Mouse (Mus musculus): ENCODE measurements around the gene March9. TPM values are rescaled to one million over a fixed set of nuclear protein-coding genes. Genes with fewer than 3 reads are reported as not detected.
A peak's percentile ranks its signal among the peaks of the same experiment; 100 is the strongest.

March9 gene
- total RNA-seq, 1 experiment from 2014 or later = not detected

- ATAC-seq (replicated peaks; ENCODE audit: insufficient number of reproducible peaks, low FRiP score, low TSS enrichment, poor library complexity, severe bottlenecking) = no peak
These were observed 11.2 kb downstream of the March9 start for GRCm38 (mm10) chr10:127048608-127049394.

DNA sequence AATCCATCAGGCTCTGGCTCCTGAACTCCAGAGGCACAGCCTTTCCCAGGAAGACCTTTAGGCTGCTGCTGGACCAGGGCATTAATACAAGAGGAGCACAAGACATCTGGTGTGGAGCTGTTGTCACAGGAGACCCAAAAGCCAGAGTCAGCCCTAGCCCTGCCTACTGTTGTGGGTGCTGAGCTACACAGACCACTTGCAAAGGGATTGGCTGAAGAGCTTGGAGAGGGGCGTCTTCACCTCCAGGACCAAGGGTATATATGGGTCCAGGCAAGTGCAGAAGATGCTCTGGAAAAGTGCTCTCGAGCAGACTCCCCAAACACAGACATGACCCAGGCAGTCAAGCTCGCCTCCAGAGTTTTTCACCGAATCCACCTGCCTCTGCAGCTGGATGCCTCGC, 12.0 kb downstream of the March9 start, which contains the start of gene Cyp27b1:
Gene Cyp27b1, plus strand, starts transcription at position 297 of the 400 bp plus-strand sequence.
- no peak for ATAC-seq (replicated peaks; ENCODE audit: insufficient number of reproducible peaks, low FRiP score, low TSS enrichment, poor library complexity, severe bottlenecking)

GRCm38 (mm10) chr10:127043187-127043586, 16.8 kb downstream of the March9 start:
- ATAC-seq (replicated peaks; ENCODE audit: insufficient number of reproducible peaks, low FRiP score, low TSS enrichment, poor library complexity, severe bottlenecking) = no peak

GRCm38 (mm10) chr10:127042468-127043115, 17.4 kb downstream of the March9 start:
- no peak for ATAC-seq (replicated peaks; ENCODE audit: insufficient number of reproducible peaks, low FRiP score, low TSS enrichment, poor library complexity, severe bottlenecking)

DNA sequence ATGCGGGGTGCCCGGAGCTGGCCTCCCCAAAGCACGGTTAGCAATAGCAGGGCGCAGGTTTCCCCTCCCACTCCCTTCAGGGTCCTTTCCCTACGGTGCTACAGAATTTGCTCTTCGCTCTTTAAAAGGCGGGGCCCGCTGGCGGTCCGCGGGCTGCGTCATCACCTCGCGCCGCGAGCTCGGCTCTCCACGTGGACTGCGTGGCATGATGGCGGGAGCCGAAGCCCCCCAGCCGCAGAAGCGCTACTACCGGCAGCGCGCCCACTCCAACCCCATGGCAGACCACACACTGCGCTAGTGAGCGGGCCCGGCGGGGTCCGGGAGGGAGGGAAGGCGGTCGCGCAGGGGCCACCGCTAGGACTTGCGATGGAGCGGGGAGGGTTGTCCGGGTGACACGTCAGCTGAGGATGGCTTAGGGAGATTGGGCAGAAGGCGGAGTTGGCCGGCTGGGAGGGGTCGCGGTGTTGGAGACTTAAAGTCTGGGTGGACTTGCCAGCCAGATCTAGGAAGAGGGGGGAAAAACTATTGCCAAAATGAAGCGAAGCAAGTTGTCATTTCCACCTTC, 18.1 kb downstream of the March9 start:
- peak; percentile 61 for ATAC-seq (replicated peaks; ENCODE audit: insufficient number of reproducible peaks, low FRiP score, low TSS enrichment, poor library complexity, severe bottlenecking)

DNA sequence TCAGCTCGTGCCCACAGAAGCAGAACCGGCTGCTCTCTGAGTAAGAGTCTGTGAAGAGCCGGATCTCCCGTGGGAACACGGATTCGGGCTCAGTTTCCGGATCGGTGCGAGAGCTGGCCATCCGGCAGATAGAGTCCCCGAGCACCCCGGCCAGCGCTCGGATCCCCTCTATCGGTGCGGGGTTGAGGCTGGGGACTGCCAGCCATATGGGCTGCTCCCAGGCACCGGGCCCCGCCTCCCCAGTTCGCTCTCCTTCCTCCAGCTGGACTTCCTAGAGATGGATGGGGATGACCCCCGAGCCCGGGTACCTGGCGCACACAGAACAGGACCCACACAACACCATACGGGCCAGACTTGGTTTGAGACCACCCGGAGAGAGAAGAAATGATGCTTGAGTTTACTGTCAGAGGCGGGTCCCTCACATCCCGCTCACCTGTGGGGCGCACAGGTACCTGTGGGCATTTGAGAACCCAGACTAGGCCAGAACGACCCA, 18.7 kb downstream of the March9 start, which contains the start of the genes Mettl1 and Eef1akmt3:
Gene Mettl1, plus strand, starts transcription at position 141 of the 493 bp plus-strand sequence.
Gene Eef1akmt3, minus strand, starts transcription at position 240 of the 493 bp plus-strand sequence.
- ATAC-seq (replicated peaks; ENCODE audit: insufficient number of reproducible peaks, low FRiP score, low TSS enrichment, poor library complexity, severe bottlenecking) = peak; percentile 2; the same call in 1 of the 2 replicates

DNA sequence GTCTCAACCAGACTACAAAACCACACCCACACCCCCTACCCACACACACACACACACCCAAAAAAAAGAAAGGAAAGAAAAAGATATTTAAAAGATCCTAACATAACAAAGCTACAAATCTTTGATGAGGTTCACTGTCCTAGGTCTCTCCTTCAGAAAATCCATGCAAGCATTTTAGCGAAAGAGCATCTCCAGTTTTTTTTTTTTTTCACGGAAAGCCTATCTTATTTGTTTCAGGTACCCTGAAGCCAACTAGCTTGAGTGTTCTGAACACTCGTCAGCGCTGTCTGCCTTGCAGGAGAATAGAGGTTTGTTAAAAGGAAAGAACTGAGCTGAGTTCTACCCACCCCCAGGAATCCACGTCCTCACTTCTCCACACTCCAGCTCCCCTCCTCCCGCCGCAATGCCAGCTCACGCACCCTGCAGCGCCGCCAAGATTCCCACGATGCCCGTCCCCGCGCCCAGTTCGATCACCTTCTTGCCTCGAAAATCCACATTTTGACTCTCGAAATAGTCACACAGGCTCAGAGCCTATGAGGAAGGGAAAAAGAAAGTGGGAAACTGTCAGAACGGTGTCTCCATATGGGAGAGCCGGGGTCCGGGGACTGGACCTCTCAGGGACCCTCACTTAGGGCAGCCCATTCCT, 19.3 kb downstream of the March9 start:
- no peak for ATAC-seq (replicated peaks; ENCODE audit: insufficient number of reproducible peaks, low FRiP score, low TSS enrichment, poor library complexity, severe bottlenecking)

GRCm38 (mm10) chr10:127037641-127038040, 22.3 kb downstream of the March9 start:
- no peak for ATAC-seq (replicated peaks; ENCODE audit: insufficient number of reproducible peaks, low FRiP score, low TSS enrichment, poor library complexity, severe bottlenecking)

GRCm38 (mm10) chr10:127036273-127036672, 23.7 kb downstream of the March9 start:
- ATAC-seq (replicated peaks; ENCODE audit: insufficient number of reproducible peaks, low FRiP score, low TSS enrichment, poor library complexity, severe bottlenecking) = no peak

DNA sequence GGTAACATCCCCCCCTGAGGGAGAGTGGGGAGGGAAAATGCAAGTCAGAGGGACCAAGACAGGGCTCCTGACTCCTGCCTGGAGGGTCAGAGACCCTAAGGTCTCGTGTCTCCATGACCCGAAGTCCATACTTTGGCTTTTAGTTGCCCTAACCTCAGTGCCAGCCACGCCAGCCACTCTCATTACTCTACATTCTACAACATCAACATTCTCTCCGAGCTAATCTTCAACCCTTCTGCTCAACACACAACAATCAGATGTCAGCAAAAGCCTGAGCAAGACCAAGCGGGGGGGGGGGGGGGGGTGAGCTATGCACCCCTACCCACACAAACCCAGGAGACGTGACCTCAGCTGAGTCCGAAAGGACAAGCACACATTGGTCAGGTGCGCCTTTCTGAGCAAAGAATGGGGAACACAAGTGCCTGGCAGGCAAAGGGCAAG, 26.7 kb downstream of the March9 start:
- no peak for ATAC-seq (replicated peaks; ENCODE audit: insufficient number of reproducible peaks, low FRiP score, low TSS enrichment, poor library complexity, severe bottlenecking)

GRCm38 (mm10) chr10:127030336-127031296, 29.4 kb downstream of the March9 start, which contains the start of gene Tsfm:
Tsfm (minus strand) TSS chr10:127030840.
- peak; percentile 91 for ATAC-seq (replicated peaks; ENCODE audit: insufficient number of reproducible peaks, low FRiP score, low TSS enrichment, poor library complexity, severe bottlenecking)

- ATAC-seq (replicated peaks; ENCODE audit: insufficient number of reproducible peaks, low FRiP score, low TSS enrichment, poor library complexity, severe bottlenecking) = no peak
These were observed 41.6 kb downstream of the March9 start for GRCm38 (mm10) chr10:127018422-127018821.

DNA sequence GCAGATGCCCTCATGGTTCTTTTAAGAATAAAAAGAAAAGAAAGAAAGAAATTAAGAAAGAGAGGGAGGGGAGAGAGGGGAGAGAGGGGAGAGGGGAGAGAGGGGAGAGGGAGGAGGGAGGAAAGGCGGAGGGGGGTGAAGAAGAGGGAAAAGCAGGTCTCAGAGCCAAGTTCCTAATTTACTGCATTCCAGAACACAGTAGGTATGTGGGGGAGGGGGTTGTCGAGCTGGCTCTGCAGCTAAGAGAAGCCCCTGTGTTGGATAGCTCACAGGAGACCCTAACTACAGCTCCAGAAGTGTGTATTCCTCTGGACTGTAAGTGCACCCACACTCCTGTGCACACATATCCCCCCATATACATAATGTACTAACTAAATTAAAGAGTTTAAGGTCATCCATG, 42.9 kb downstream of the March9 start:
- no peak for ATAC-seq (replicated peaks; ENCODE audit: insufficient number of reproducible peaks, low FRiP score, low TSS enrichment, poor library complexity, severe bottlenecking)

DNA sequence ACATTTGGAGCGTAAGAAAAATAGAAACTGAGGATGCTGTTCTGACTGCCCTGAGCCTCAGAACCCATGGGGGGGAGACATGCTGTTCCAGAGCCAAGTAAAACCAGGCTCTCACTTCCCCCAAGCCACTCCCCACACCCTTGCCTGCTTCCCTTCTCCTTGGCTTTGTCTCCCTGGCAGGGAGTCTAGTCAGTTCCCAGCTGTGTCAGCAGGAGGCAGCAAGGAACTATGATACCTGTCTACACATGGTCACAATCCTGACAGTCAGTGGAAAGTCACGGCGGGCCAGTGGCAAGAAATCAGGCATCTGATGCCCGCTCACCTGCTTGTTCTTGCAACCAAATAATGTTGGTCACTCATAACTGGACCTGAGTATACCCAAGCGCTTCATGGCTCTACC, 43.5 kb downstream of the March9 start:
- no peak; the same call in 1 of the 2 replicates for ATAC-seq (replicated peaks; ENCODE audit: insufficient number of reproducible peaks, low FRiP score, low TSS enrichment, poor library complexity, severe bottlenecking)
